Mouse (Mus musculus) megakaryocyte progenitor cell, adult 5-6 weeks (primary cell): Measurements from ENCODE around the gene Gse1. TPM values are rescaled to one million over a fixed set of nuclear protein-coding genes. Genes with fewer than 3 reads are reported as not detected.
A peak's percentile ranks its signal among the peaks of the same experiment; 100 is the strongest.

Source experiments
- ATAC-seq: replicated peaks from 2 replicates; pipeline ENCODE4 v1.8.0; 2016; ENCODE audit warnings: mild to moderate bottlenecking, moderate TSS enrichment, inconsistent platforms; ENCODE audit not compliant: poor library complexity
- total RNA-seq, 2 experiments: library from RNA; stranded (forward) in 1 of 2; stranded (reverse) in 1 of 2; fragments of 157-497, 149-512 nt in 1 of 2; fragments of 200-1000 nt in 1 of 2; gene quantifications; 2 replicates each; pipeline versions ENCODE4 v1.2.3 to v1.2.4; 2015 to 2017

Gene Gse1
- total RNA-seq, 2 experiments from 2014 or later, result 11.2 to 32.6 TPM

GRCm38 (mm10) chr8:120371146-120371545 is 142.9 kb downstream of the Gse1 start:
- ATAC-seq, result no peak

GRCm38 (mm10) chr8:120371725-120372457 is 143.6 kb downstream of the Gse1 start:
- ATAC-seq, result peak; percentile 54

DNA sequence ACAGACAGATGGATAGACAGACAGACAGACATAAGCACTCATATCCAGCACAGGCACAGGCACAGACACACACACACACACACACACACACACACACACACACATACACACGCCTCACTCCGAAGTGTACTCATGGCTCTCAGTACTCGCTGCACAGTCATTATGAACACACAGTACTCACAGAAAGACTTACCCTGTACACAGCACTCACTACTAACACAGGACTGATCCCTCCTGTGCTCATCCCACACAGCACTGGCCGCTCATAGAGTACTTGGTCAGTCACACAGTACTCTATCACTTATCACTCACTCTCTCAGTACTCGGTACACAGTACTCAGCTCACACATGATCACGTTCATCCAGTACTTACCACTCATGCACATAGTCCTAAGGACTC is 144.4 kb downstream of the Gse1 start:
- no peak for ATAC-seq

GRCm38 (mm10) chr8:120373621-120374020 is 145.4 kb downstream of the Gse1 start:
- ATAC-seq, result no peak

- ATAC-seq, result no peak
Observed at GRCm38 (mm10) chr8:120374070-120374469, 145.8 kb downstream of the Gse1 start.

DNA sequence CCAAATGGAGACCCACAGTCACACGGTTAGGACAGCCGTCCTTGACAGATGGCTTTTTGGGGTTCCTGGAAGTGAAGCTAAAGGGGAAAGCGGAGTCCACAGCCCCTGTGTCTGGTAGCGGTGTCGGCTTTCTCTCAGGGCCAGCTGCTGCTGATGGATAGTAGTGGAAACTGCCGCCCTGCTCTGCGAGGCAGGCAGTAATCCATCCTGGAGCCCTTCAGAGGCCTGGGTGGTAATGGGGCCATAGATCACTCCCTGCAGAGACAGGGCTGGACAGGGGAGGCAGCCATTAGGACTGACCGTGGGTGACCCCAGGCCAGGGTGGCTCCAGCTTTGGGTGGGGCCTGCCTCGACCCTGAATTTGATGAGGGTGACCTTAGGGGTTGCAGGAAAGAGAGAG is 146.3 kb downstream of the Gse1 start:
- ATAC-seq, result no peak

DNA sequence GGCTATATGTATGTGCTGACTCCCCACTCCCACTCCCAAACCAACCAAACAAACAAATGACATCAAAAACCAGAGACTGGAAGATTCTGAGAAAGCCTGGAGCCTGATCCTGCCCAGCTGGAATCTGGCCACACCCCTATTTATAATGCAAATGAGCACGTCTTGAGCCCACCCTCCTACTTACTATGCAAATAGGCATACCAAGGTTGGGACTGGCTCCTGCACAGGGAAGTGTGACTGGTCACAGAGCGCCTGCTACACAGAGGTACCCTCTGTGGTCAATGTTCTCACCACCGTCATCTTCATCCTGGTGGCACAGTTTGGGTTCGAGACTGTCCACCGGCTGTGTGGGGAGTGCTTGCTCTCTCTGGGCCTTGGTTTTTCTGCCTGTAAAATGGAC is 146.9 kb downstream of the Gse1 start:
- ATAC-seq, result peak; percentile 23

DNA sequence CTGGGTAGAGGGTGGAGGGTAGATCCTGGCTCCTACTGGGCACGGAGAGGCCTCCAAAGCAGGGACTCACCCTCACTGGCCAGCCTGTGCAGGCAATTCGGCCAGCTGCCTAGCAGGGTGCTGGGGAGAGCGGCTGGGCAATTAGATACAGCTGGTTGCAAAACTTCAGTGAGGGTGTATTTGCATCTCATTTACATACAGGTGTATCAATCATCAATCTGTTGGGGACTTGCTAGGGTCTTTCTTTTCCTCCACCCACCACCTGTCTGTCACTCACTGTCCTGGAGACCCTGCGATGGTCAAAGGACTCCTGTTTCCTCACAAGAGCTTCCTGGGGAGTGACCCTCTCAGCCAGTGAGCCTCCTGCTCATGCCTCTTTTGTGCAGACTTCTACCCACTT is 148.0 kb downstream of the Gse1 start:
- no peak for ATAC-seq

GRCm38 (mm10) chr8:120376847-120377802 is 148.9 kb downstream of the Gse1 start:
- peak; percentile 7 for ATAC-seq

DNA sequence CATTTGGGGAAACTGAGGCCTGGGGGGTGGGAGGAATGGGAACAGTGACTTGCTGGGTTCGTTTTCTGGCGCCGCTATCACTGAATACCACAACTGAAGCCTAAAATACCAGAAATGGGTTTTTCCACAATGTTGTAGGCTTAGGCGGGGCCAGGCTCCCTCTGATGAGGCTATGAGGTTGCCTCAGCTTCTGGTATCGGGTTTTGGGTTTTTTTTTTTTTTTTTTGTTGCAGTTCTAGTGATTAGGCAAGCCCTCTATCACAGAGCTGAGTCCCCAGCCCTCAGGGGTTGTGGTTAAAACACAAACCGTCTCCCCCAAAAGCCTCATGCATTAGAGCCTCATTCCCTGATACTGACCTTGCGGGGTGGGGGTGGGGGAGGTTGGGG is 149.5 kb downstream of the Gse1 start:
- ATAC-seq, result peak; percentile 72

DNA sequence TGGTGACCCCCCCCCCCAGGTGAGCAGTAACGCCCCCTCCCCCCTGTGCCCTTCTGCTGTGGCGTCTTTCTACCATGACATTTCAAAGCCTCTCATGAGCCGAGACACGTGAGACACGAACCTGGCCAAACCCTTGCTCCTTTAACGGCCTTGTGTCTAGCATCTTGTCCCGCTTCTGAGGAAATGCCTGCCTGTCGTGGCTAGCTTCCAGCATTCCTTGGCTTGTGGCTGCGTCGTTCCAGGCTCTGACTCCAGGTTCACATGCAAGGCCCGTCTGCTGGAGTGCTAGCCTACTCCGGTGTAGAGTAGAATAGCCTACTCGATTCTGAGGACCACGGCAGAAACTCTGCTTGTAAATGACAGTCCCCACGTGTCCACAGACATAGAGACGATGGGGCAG is 150.1 kb downstream of the Gse1 start:
- 0 out of 2 replicates have a peak, but pooled peaks have one; percentile 3 for ATAC-seq

GRCm38 (mm10) chr8:120379015-120379414 is 150.8 kb downstream of the Gse1 start:
- no peak for ATAC-seq

GRCm38 (mm10) chr8:120381865-120382264 is 153.6 kb downstream of the Gse1 start:
- ATAC-seq, result no peak

DNA sequence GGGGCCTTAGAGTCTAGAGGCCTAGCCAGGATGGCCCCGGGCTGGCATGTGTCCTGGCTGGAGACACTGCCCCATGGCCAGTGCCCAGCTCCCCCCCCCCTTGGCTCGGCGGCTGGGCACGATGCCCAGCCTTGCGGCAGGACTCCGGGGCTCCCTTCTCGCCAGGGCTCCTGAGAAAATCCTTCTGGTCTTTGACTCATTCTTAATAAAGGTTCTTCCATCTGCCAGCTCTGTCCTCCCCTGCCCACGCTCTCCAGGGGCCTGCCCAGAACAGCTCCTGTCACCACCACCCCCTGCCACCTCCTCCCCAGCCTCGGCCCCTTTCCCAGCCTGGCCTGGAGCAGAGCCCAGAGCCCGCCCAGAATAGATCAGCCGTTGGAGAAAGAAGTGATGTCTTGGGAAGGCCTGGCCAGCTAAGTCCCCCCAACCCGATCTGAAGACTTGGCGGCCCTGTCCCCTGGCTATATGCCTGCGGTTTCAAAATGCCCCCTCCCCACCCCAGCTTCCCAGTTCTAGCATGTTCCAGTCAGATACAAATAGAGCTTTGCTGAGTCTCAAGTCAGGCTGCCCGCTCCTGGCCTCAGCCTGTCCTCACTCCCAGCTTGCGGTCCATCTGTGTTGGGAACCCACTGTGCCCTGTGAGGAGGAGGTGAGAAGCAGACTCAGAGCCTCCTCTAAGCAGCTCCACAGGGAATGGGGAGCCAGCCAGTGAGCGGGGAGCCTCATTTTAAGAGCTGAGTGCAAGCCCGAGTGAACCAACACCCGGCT is 154.4 kb downstream of the Gse1 start:
- ATAC-seq, result peak; percentile 30; the same call in 1 of the 2 replicates

DNA sequence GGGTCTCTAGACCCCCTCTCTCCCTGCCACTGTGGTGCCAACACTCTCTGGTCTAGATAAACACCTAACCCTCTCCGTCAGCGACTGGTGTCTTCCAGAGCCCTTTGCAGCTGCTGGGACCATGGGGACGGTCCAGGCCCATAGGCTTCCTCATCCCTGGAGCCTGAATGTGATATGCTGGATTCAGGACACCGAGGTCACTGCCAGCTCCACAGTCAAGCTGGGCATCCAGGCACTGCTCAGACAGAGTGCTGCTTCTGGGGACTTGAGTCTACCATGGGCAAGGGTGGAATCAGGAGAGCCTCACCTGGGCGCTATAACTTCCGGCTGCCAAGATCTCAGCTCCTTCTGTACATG is 154.9 kb downstream of the Gse1 start:
- no peak for ATAC-seq

DNA sequence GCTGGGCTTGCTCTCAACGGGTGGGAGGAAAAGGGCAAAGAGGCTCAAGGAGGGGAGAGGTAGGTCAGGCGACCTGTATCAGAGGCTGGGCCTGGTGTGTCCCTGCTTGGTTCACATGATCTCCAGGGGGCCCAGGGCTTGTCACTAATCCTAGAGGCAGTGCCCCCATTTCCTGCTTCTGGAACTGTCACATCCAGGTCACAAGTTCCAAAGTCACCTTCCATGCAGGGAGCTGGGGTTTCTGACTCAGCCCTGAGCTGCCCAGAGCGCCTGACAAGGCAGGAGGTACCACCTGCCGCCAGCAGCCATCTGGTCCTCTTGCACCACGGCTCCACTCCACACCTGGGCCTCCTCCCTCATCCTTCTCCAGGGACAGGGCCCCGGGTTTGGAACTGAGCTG is 155.5 kb downstream of the Gse1 start:
- ATAC-seq, result no peak

GRCm38 (mm10) chr8:120384745-120385144 is 156.5 kb downstream of the Gse1 start:
- no peak for ATAC-seq

- no peak for ATAC-seq
Observed at GRCm38 (mm10) chr8:120388246-120388645, 160.0 kb downstream of the Gse1 start.

DNA sequence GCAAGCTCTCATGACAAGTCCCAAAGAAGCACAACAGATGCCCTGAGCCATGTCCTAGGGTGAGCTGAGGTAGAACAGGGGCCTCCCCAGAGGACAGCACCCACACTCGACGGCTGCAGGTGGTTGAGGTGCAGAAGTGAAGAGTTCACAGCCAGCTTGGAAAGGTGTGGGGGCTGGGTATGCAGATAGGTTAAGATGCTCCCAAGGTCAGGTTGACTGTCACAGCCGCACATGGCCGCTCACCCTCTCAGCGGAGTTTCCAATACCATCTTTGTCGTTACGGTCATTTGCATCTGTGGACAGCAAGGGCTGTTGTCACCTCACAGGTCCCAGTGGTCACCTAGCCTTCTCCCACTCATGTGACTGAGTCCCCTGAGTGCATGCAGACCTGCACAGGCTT is 162.3 kb downstream of the Gse1 start:
- ATAC-seq, result no peak

- no peak for ATAC-seq
Observed at GRCm38 (mm10) chr8:120391856-120392255, 163.6 kb downstream of the Gse1 start.

GRCm38 (mm10) chr8:120393085-120393484 is 164.8 kb downstream of the Gse1 start:
- no peak for ATAC-seq
